Mouse (Mus musculus) MEL (cell line): Measurements from ENCODE around the gene Slc5a1. TPM values are rescaled to one million over a fixed set of nuclear protein-coding genes. Genes with fewer than 3 reads are reported as not detected.

Source experiments
- DNase-seq: peaks from one replicate; pipeline ENCODE4 v3.0.0; 2011; ENCODE audit warnings: low read depth, low spot score
- H3K27ac ChIP-seq: 2 replicates; pipeline ENCODE4 v1.5.1; 2012; ENCODE audit warnings: low read depth, mild to moderate bottlenecking, control low read depth, low read length, moderate library complexity; ENCODE audit not compliant: control insufficient read depth
- H3K27me3 ChIP-seq, 2 experiments: fragments of 150-350 bp in 1 of 2; sonication (generic) in 1 of 2; 2 replicates each; pipeline ENCODE4 v1.6.1; 2012; ENCODE audit warnings: low read length in 2 of 2, mild to moderate bottlenecking in 2 of 2, improper control_type of control experiment in 1 of 2, moderate library complexity in 1 of 2; ENCODE audit not compliant: insufficient read depth in 2 of 2, control insufficient read depth in 1 of 2
- H3K36me3 ChIP-seq, 2 experiments: 2 replicates each; pipeline ENCODE4 v1.6.1; 2012 to 2014; ENCODE audit warnings: low read length in 2 of 2, improper control_type of control experiment in 1 of 2, inconsistent platforms in 1 of 2, mild to moderate bottlenecking in 1 of 2; ENCODE audit not compliant: insufficient read depth in 2 of 2, control insufficient read depth in 1 of 2
- H3K4me1 ChIP-seq, 2 experiments: fragments of 150-350 bp in 1 of 2; sonication (generic) in 1 of 2; 2 replicates each; pipeline ENCODE4 v1.6.1; 2012; ENCODE audit warnings: low read length in 2 of 2, improper control_type of control experiment in 1 of 2, mild to moderate bottlenecking in 1 of 2; ENCODE audit not compliant: insufficient read depth in 2 of 2, control insufficient read depth in 1 of 2
- H3K4me3 ChIP-seq, 2 experiments: fragments of 150-350 bp in 1 of 2; sonication (generic) in 1 of 2; 2 replicates each; pipeline ENCODE4 v1.5.1; 2012; ENCODE audit warnings: low read depth in 2 of 2, low read length in 2 of 2, mild to moderate bottlenecking in 2 of 2, moderate library complexity in 2 of 2, control low read depth in 1 of 2, improper control_type of control experiment in 1 of 2; ENCODE audit not compliant: control insufficient read depth in 1 of 2, insufficient read depth in 1 of 2
- H3K79me2 ChIP-seq: 2 replicates; pipeline ENCODE4 v1.6.1; 2012; ENCODE audit warnings: mild to moderate bottlenecking, low read length, moderate library complexity; ENCODE audit not compliant: control insufficient read depth, poor library complexity, insufficient read depth
- H3K9ac ChIP-seq: 2 replicates; pipeline ENCODE4 v1.6.1; 2012; ENCODE audit warnings: low read depth, mild to moderate bottlenecking, control low read depth, low read length, moderate library complexity; ENCODE audit not compliant: control insufficient read depth, poor library complexity, severe bottlenecking
- H3K9me3 ChIP-seq: fragments of 150-350 bp; sonication (generic); replicated peaks from 2 replicates; pipeline ENCODE4 v1.6.1; 2012; ENCODE audit warnings: mild to moderate bottlenecking, low read length, improper control_type of control experiment, moderate library complexity; ENCODE audit not compliant: insufficient read depth
- CHD2 ChIP-seq: IDR thresholded peaks from 2 replicates; pipeline ENCODE4 v1.6.1; 2011; ENCODE audit warnings: low read length, improper control_type of control experiment
- CTCF ChIP-seq, 3 experiments: IDR thresholded peaks in 2 of 3; conservative IDR thresholded peaks in 1 of 3; 2 replicates each; pipeline ENCODE4 v1.5.1; 2011 to 2012; ENCODE audit warnings: low read length in 3 of 3, low read depth in 2 of 3, mild to moderate bottlenecking in 2 of 3, improper control_type of control experiment in 1 of 3, inconsistent platforms in 1 of 3, mixed read lengths in 1 of 3, moderate library complexity in 1 of 3; ENCODE audit not compliant: control insufficient read depth in 1 of 3, insufficient read depth in 1 of 3, poor library complexity in 1 of 3, severe bottlenecking in 1 of 3
- ETS1 ChIP-seq: IDR thresholded peaks from 2 replicates; pipeline ENCODE4 v1.6.1; 2012; ENCODE audit warnings: low read depth, mild to moderate bottlenecking, inconsistent platforms, low read length, improper control_type of control experiment, moderate library complexity
- GATA1 ChIP-seq: IDR thresholded peaks from 2 replicates; pipeline ENCODE4 v1.6.1; 2011; ENCODE audit warnings: low read depth, low read length, improper control_type of control experiment
- JUND ChIP-seq: IDR thresholded peaks from 2 replicates; pipeline ENCODE4 v1.6.1; 2011; ENCODE audit warnings: low read depth, mild to moderate bottlenecking, improper control_type of control experiment, low read length
- KAT2A ChIP-seq: conservative IDR thresholded peaks from 2 replicates; pipeline ENCODE4 v1.6.1; 2012; ENCODE audit warnings: low read depth, low read length, improper control_type of control experiment, inconsistent platforms
- MAX ChIP-seq: IDR thresholded peaks from 2 replicates; pipeline ENCODE4 v1.6.1; 2011; ENCODE audit warnings: low read length, improper control_type of control experiment
- MAZ ChIP-seq: IDR thresholded peaks from 2 replicates; pipeline ENCODE4 v1.6.1; 2012; ENCODE audit warnings: low read depth, mild to moderate bottlenecking, inconsistent platforms, low read length, improper control_type of control experiment
- MEF2A ChIP-seq: IDR thresholded peaks from 2 replicates; pipeline ENCODE4 v1.6.1; 2014; ENCODE audit warnings: low read depth, mild to moderate bottlenecking, inconsistent platforms, low read length, improper control_type of control experiment; ENCODE audit not compliant: poor library complexity, insufficient replicate concordance, severe bottlenecking; ENCODE audit errors: extremely low read depth
- MYC ChIP-seq: IDR thresholded peaks from 2 replicates; pipeline ENCODE4 v1.6.1; 2011; ENCODE audit warnings: low read depth, mild to moderate bottlenecking, low read length, improper control_type of control experiment, moderate library complexity
- NELFE ChIP-seq: IDR thresholded peaks from 2 replicates; pipeline ENCODE4 v1.6.1; 2011; ENCODE audit warnings: low read depth, low read length, improper control_type of control experiment
- NRF1 ChIP-seq: IDR thresholded peaks from 2 replicates; pipeline ENCODE4 v1.6.1; 2014; ENCODE audit warnings: low read depth, mild to moderate bottlenecking, inconsistent platforms, low read length, improper control_type of control experiment, moderate library complexity; ENCODE audit not compliant: poor library complexity, insufficient read depth, severe bottlenecking
- POLR2AphosphoS2 ChIP-seq: IDR thresholded peaks from 2 replicates; pipeline ENCODE4 v1.6.1; 2011; ENCODE audit warnings: low read length, improper control_type of control experiment
- POLR2AphosphoS5 ChIP-seq: IDR thresholded peaks from 2 replicates; pipeline ENCODE4 v1.6.1; 2012; ENCODE audit warnings: low read depth, borderline replicate concordance, mild to moderate bottlenecking, inconsistent platforms, low read length, moderate library complexity, mixed read lengths
- RAD21 ChIP-seq: IDR thresholded peaks from 2 replicates; pipeline ENCODE4 v1.6.1; 2011; ENCODE audit warnings: mild to moderate bottlenecking, low read depth, low read length, improper control_type of control experiment
- RCOR1 ChIP-seq: IDR thresholded peaks from 2 replicates; pipeline ENCODE4 v1.6.1; 2012; ENCODE audit warnings: low read depth, mild to moderate bottlenecking, inconsistent platforms, low read length, improper control_type of control experiment
- SMC3 ChIP-seq: IDR thresholded peaks from 2 replicates; pipeline ENCODE4 v1.6.1; 2011; ENCODE audit warnings: low read depth, low read length, improper control_type of control experiment
- TCF12 ChIP-seq: IDR thresholded peaks from 2 replicates; pipeline ENCODE4 v1.6.1; 2014; ENCODE audit warnings: low read depth, mild to moderate bottlenecking, inconsistent platforms, low read length, improper control_type of control experiment, moderate library complexity
- USF1 ChIP-seq: IDR thresholded peaks from 2 replicates; pipeline ENCODE4 v1.6.1; 2014; ENCODE audit warnings: low read depth, mild to moderate bottlenecking, inconsistent platforms, low read length, improper control_type of control experiment, moderate library complexity
- USF2 ChIP-seq, 2 experiments: IDR thresholded peaks; 2 replicates each; pipeline ENCODE4 v1.6.1; 2011 to 2012; ENCODE audit warnings: improper control_type of control experiment in 2 of 2, low read length in 2 of 2, borderline replicate concordance in 1 of 2, inconsistent platforms in 1 of 2, low read depth in 1 of 2, mild to moderate bottlenecking in 1 of 2; ENCODE audit not compliant: insufficient read depth in 1 of 2
- ZC3H11A ChIP-seq: IDR thresholded peaks from 2 replicates; pipeline ENCODE4 v1.6.1; 2012; ENCODE audit warnings: low read depth, mild to moderate bottlenecking, inconsistent platforms, low read length, improper control_type of control experiment
- ZMIZ1 ChIP-seq: IDR thresholded peaks from 2 replicates; pipeline ENCODE4 v1.6.1; 2012; ENCODE audit warnings: low read depth, mild to moderate bottlenecking, inconsistent platforms, low read length, improper control_type of control experiment, moderate library complexity
- ZNF384 ChIP-seq: IDR thresholded peaks from 2 replicates; pipeline ENCODE4 v1.6.1; 2012; ENCODE audit warnings: low read depth, mild to moderate bottlenecking, inconsistent platforms, low read length, improper control_type of control experiment
- polyA plus RNA-seq, 2 experiments: library from polyadenylated mRNA; stranded (reverse) in 1 of 2; unstranded in 1 of 2; fragments of >175 nt in 1 of 2; fragments of >200 nt in 1 of 2; gene quantifications; 2 replicates each; pipeline versions ENCODE4 v1.2.1 to v1.2.4; 2012; ENCODE audit warnings: low replicate concordance in 2 of 2, low read depth in 1 of 2; ENCODE audit not compliant: insufficient read length in 2 of 2, insufficient read depth in 1 of 2, missing spikeins in 1 of 2
- total RNA-seq: library from RNA; depleted of rRNA; stranded (reverse); fragments of 300-350 nt; gene quantifications from 2 replicates; pipeline ENCODE4 v1.2.3, GENCODE M21; 2012

Slc5a1 gene
- total and polyA plus RNA-seq, 3 experiments: not detected

DNA sequence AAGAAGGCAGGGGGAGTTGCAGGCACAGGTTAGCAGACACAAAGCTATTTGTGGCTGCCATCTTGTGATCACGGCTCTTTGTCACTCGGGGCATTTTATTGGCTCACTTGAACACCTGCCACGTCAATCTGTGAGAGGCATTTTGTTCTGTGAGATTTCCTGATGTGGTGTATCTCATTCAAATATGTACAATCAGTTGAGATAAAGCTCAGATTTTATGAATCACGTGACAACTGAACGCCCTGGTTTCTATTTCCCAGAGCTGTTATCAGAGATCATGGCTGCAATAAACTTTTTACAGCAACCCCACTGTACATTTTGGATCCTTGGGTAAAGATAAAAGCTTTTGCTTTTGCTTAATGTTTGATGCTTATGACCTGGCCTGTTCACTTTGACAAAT is 31.6 kb downstream of the Slc5a1 start:
- Histone ChIP-seq H3K4me3 (no peak overlapping the region), H3K27ac (no peak overlapping the region), H3K36me3 (no peaks in the 10 kb centered on the region), H3K79me2 (no peaks in the 10 kb centered on the region), H3K9ac (no peak overlapping the region), H3K4me1 (no peaks in the 10 kb centered on the region), H3K9me3 (no peaks in the 10 kb centered on the region), H3K27me3 (peaks cover 13 to 20% of the 10 kb centered on the region in 2 experiments)
- no peak for DNase-seq
- peak; percentile 42; the same call in 1 of the 2 replicates for TF ChIP-seq USF1
- no peak for TF ChIP-seq KAT2A

DNA sequence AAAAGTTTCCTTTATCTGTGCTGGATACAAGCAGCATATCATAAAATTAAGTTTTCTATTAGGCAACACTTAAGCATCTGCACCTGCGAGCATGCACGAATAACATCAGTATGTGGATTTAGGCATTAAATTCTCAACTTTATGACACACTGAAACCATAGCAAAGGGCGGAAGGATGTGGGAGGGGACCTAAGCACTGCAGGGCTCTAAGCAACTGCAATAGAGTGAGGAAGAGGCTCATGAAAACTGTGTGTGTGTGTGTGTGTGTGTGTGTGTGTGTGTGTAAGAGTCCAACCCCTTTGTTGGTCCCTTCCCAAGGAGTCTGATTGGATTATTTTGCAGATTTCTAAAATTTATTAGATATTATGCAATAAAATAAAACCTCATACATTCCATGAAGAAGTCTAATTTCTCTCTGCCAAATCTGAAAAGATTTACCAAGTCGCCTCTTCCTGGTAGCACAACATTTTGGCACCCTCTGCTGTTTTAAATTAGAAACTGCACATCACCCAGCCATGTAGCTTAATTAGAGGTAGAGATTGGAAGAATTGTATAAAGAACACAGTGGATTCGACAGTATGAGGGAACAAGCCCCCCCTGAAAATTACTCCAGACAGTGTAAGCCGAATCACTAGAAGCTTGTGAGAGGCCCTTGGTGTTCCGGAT is 38.9 kb downstream of the Slc5a1 start:
- Histone ChIP-seq H3K27ac (no peak overlapping the region), H3K36me3 (no peaks in the 10 kb centered on the region), H3K4me3 (no peak overlapping the region), H3K4me1 (no peaks in the 10 kb centered on the region; a peak in 1 of 4 replicates), H3K79me2 (no peaks in the 10 kb centered on the region), H3K9me3 (no peaks in the 10 kb centered on the region), H3K9ac (no peak overlapping the region), H3K27me3 (peaks cover 26% of the 10 kb centered on the region in 2 experiments)
- DNase-seq: peak; percentile 72
- TF ChIP-seq CTCF (IDR thresholded peaks at IDR 0.05 in 2 of 3, conservative IDR thresholded peaks at IDR 0.05 in 1 of 3; ENCODE audit: control insufficient read depth in 1 of 3, insufficient read depth in 1 of 3, low read depth in 2 of 3, low read length in 3 of 3, poor library complexity in 1 of 3, severe bottlenecking in 1 of 3): peak; percentile 24 to 88 (median 61); a peak in 5 of 6 replicates
- peak; percentile 82 for TF ChIP-seq SMC3
- TF ChIP-seq MAX: no peak
- TF ChIP-seq JUND: no peak
- TF ChIP-seq ZNF384: 0 out of 2 replicates have a peak, but pooled peaks have one; percentile 7
- TF ChIP-seq ZC3H11A: peak; percentile 65
- peak; percentile 87 for TF ChIP-seq RAD21

DNA sequence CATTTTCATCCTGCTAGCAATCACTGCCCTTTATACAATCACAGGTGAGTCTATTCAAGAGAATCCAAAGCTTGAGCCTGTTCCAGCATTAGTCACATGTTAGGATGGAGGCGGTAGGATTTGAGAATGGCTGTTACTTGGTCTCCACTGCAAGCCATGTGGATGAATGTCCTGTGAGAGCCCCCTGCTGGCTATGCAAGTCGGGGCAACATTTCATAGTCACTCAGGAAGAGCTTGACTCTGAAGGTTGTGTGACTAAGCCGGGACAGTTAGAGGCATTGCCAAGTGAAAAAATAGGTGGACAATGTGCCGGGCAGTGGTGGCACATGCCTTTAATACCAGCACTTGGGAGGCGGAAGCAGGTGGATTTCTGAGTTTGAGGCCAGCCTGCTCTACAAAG is 40.0 kb downstream of the Slc5a1 start:
- H3K27me3 ChIP-seq: peaks cover 26 to 30% of the 10 kb centered on the region in 2 experiments
- H3K9ac ChIP-seq: no peak overlapping the region
- no peaks in the 10 kb centered on the region; a peak in 1 of 4 replicates for H3K4me1 ChIP-seq
- peak; percentile 70 for DNase-seq
- no peaks in the 10 kb centered on the region for H3K9me3 ChIP-seq
- H3K79me2 ChIP-seq: no peaks in the 10 kb centered on the region
- H3K27ac ChIP-seq: no peak overlapping the region
- H3K36me3 ChIP-seq: no peaks in the 10 kb centered on the region
- H3K4me3 ChIP-seq: no peak overlapping the region
- no peak for TF ChIP-seq USF2 (IDR thresholded peaks at IDR 0.05; ENCODE audit: borderline replicate concordance in 1 of 2, insufficient read depth in 1 of 2, low read depth in 1 of 2, low read length in 2 of 2)
- TF ChIP-seq ETS1: no peak
- peak; percentile 66 to 82 (median 76) for TF ChIP-seq CTCF (IDR thresholded peaks at IDR 0.05 in 2 of 3, conservative IDR thresholded peaks at IDR 0.05 in 1 of 3; ENCODE audit: control insufficient read depth in 1 of 3, insufficient read depth in 1 of 3, low read depth in 2 of 3, low read length in 3 of 3, poor library complexity in 1 of 3, severe bottlenecking in 1 of 3)
- TF ChIP-seq RAD21: peak; percentile 50
- no peak for TF ChIP-seq NRF1
- TF ChIP-seq ZMIZ1: no peak
- peak; percentile 85 for TF ChIP-seq MYC
- TF ChIP-seq NELFE: no peak
- no peak for TF ChIP-seq TCF12
- TF ChIP-seq ZC3H11A: peak; percentile 36
- TF ChIP-seq MAZ: no peak
- no peak for TF ChIP-seq MEF2A
- peak; percentile 69; the same call in 1 of the 2 replicates for TF ChIP-seq MAX
- TF ChIP-seq USF1: no peak
- TF ChIP-seq CHD2: no peak
- TF ChIP-seq POLR2AphosphoS2: no peak
- TF ChIP-seq GATA1: no peak
- TF ChIP-seq ZNF384: no peak
- TF ChIP-seq RCOR1: no peak
- no peak for TF ChIP-seq POLR2AphosphoS5
